Mouse (Mus musculus) monocyte, adult 2 months (primary cell): ENCODE measurements around the gene 9230112D13Rik.

Experiments
- DNase-seq, 2 experiments: peaks; one replicate each; pipeline ENCODE4 v3.0.0; 2022; ENCODE audit warnings: low spot score in 2 of 2, low read depth in 1 of 2

9230112D13Rik gene

DNA sequence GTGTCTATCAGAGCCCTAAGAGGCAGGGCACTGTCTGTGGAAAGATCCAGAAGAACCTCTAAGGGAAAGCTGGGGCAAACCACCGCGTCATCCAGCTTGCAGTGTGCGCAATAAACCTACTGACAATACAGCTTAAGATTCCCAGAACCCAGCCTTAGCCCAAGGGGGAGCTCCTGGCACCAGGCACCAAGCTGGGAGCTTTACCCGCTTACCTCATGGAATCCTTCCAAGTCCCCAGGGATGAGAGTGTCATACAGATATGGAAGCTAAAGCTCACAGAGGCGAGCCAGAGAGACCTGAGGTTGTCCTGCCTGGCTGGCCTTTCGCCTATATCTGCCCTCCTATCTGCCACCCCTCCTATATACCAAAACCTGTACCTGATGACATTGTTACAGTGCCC lies 21.0 kb upstream of the 9230112D13Rik start:
- no peak for DNase-seq

DNA sequence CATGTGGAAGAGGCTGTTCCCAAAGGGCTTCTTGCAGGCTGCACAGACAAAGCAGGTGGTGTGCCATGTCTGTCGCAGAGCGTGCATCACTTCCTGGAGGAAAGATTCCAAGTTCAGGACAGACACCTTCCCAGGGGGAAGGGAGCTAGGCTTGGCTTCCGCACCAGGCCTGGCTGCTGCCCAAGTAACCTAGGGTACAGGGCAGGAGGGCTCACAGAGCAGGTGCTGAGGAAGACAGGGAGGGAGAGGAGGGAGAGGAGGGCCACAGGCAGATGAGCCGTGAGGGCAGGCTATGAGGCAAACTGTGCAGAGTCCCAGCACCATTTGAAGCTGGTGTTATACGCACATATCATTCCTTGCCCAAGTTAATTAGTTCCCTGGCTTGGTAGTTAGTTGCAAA lies 19.3 kb upstream of the 9230112D13Rik start:
- DNase-seq: no peak

DNA sequence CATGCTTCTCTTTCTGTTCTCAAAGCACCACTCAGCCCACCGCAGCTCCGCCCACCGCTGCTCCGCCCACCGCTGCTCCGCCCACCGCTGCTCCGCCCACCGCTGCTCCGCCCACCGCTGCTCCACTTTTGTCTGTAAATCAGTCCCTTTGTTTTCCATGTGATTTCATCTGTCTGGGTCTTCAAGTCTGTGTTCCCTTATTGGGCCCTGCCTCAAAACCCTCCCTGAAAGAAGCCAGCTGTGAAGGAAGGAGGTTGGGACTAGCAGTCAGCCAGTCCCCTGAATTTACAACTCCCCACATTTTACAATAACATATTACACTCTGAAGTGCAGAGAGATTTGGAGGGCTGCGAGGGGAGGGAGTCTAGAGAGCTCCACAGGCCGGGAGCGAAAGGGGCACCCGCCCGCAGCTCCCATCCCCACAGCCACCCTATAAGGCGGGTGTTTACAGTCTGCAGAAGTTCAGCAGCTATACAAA lies 18.1 kb upstream of the 9230112D13Rik start:
- DNase-seq: no peak

DNA sequence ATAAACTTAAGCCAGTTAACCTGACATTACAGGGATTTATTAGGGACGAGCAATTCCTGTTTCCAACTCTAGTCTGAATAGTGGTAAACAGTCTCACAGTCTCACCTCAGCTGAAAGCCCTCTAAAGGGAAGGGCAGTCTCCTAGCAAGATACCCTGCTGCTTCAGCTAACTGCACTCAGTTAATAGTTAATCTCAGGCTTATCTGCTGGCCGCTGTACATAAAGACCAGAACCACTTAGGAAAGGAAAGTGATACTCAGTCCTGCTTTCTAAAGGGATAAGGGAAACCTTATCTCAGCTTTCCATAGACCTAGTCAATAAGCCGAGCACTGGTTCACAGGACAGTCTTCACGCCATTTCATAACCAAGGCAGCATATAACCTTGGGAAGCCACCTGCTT lies 13.3 kb upstream of the 9230112D13Rik start:
- DNase-seq: no peak

DNA sequence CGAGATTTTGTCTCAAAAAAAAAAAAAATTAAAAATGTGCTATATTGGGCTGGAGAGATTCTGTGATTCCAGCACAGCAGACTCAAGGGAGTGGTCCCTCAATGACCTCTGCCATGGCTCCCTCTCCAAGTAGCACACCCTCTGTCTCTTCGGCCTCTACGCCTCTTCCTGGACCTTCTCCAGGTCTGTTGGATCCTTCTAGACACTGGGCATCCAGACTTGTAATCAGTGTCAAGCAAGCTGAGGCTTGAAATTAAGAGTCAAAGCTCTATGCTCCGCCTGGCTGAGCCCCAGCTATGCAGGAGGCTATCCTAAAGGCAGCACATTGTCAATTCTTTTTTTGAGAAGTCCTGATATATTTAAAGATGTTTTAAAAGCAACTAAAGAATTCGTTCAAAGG lies 10.9 kb upstream of the 9230112D13Rik start:
- no peak for DNase-seq

DNA sequence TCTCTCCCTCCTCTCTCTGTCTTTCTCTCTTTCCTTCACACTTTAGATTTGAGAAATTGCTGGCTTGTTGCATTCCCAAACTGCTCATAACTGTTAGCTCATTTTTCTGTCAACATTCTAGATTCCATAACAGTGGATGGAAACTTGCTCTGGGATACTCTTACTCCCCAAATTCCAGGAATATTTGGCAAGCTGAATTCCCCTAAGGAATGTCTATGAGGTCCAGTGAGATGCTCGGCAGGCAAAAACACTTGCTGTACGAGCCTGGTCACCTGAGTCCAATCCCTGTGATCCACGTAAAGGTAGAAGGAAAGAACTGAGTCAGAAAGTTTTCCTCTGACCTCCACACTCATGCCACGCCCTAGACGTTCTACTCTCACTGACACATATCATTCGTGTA lies 9.9 kb upstream of the 9230112D13Rik start:
- DNase-seq: no peak

DNA sequence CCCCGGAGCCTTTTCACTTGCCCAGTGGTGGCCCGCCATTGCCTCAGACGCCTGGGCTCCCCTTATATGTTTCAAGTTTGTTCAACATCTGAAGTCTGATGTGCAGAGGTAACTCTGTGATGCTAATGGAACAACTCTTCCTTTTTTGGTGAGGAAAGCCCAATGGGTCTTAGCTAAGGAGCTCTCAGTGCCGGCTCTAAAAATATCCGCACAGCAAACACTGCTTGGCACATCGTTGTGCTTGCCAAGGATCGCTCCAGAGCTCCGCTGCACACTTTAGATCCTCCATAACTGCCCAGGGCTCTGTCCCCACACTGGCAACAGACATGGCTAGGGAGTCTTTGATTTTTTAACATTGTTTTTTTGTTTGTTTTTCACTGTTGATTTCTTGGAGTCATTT lies 6.2 kb upstream of the 9230112D13Rik start:
- DNase-seq: no peak

DNA sequence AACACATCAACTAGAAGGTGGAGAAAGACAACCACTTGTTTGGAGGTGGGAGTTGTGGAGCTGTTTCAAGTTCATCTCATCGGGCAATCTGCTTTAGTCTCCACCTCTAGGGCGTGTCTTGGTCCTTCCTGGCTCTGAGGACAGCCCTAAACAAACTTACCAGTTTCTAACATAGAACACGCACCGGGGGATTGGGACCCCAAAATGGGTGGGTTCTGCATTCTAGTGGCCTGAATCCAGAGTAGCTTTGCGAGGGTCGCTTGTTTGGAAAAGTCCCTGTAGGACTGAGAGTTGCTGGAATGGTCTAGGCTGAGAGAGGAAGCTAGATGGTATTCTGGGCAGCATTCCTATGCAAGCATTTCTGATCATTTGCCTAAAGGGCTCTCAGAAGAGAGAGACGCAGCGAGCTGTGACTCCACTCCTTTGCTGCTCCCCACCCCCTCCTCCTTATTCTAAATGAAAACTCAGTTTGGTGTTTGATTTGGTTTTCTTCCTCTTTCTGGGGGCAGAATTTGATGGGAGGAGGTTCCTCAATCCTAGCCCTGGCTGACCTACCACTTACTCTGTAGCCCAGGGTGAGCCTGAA lies 4.5 kb downstream of the 9230112D13Rik start:
- no peak for DNase-seq

DNA sequence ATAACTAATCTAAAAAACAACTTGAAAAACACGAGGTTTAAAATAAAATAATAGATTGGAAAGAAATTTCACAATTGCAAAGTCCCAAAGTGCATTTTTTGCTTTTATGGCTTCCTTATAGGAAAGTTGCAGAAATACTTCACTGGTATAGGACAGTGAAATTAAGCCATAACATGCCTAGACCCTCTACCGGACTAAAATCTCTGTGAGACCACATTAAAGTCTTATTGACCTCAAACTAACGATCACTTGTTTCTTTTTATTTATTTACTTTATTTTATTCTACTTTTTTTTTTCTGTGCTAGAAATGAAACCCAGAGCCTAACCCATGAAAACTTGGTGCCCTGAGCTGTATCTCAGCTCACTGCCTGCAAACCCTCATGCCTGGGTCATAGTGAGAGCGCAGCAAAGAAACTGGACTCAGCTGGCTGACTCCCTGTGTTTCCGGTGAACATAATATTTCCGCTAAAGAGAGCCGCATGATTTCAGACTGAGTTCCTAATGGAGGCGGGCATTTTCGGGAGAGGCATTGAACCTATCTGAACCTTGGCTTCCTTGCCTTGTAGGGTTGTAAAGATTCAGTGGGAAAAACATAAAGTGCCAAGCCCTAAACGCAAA lies 5.5 kb downstream of the 9230112D13Rik start:
- DNase-seq: no peak

DNA sequence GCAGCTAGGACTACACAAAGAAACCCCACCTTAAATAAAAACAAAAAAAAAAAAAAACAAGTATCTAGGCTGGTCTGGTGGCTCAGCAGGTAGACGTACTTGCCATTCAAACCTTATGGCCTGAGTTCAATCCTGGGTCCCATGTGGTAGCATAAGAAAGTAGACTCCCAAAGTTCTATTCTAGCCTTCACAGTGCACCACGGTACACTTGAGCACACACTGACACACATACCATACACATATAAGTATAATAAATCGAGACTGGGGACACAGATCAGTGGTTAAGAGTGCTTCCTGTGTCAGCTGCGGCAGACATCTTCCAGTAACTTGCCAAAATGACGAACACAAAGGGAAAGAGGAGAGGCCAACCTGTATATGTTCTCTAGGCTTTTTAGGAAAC lies 6.7 kb downstream of the 9230112D13Rik start:
- no peak for DNase-seq

DNA sequence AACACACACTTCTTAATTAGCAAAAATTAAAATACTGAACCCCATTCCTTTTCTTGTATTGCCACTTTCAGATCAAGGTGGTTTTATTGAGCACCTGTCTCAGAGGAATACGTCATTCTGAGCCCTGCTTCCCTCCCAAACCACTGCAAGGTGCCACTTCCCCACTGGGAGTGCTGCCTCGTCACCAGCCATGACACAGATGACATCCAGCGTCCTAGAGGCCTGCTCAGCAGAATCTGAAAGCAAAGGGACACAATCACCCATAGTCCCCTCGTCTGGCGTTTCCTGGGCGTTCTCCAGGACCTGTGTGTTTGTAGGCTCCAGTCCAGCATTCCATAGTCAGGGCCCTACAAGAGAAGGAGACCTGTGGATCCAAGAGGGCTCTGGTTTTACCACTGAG lies 8.5 kb downstream of the 9230112D13Rik start:
- no peak for DNase-seq

DNA sequence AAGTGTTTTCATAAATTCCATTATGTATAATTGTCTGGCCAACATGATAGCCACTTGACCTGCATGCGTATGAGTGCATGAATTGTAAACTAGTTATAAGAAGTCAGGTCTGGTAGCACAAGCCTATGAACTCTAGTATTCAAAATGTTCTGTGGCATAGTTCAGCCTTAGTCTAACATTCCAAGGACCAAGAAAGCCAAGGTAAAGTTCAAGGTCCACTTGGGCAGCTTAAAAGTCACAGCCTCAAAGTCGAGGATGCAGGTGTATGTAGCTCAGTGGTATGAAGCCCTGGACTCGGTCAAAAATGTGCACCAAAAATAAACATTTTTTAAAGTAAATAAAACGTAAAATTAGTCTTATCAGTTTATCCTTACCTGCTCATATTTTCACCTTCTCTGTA lies 10.0 kb downstream of the 9230112D13Rik start:
- DNase-seq: no peak

DNA sequence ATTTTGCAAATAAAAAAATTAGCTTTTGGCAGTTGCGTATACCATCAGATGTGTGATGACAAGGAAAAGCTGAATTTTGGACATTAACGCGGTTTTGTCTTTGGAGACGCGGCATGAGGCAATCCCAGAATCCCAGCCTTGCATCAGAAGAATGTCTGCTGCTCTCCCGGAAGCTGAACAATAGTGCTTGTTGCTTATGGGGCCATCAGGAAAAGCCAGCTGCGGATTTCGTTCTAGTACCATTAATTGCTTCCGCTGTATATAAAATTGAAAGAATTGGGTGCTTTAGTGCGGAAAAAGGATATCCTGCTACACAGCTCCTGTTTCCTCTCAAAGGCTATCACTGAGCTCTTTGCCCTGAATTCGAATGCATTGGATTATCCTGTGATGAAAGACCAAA lies 10.7 kb downstream of the 9230112D13Rik start:
- DNase-seq: no peak

DNA sequence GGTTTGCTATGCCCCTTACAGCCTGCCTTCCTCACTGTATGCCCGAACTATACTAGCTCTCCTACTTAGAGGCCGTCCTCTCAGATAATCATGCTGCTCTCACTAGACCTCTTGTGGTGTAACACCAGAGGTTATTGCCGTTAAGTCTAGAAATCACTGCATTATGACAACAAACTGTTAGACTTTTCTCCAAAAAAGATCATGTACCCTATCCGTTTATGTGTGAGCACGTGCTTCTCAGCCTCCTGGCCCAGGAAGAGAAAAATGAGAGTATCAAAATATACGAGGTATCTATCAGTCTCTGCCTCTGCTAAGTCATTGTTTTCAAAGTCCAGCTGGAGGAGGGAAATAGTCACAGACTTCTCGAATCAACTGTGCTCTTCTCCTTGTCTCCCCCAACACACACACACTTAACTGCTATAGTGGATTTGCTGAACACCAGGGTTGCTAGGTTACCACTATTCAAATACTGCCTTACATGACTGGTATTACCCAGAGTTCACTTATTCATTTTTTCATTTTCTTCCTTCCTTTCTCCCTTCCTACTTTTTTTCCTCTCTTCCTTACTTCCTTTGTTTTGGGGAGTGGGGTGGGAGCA lies 13.7 kb downstream of the 9230112D13Rik start:
- no peak for DNase-seq

DNA sequence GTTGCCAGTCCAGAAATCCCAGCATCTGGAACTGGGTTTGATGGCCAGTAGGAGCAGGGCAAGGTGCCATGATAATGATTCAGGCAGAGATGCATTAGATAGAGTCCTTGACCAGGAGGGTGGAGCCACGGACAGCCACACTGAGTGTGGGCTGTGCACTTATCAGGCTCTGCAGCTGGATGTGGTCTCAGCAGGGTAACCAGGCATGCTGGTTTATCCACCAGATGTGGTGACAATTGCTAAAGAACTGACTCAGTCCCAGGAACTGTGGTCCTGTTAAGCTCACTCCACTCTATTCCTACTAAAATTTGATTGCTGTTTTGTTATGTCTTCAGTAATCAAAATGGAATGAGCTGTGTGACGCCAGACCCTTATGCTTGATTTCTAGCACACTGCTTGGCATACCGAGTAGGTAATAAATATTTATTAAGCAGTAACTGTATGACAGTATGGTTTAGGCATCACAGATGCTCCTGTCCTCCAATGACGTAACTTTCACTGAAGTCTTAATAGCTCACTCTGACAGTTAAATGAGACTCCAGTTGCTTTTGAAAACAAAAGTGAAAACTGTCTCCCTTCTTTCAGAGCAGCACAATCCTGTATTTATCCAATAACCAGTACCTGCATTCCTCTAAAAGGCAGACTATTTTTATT lies 14.3 kb downstream of the 9230112D13Rik start:
- no peak for DNase-seq

DNA sequence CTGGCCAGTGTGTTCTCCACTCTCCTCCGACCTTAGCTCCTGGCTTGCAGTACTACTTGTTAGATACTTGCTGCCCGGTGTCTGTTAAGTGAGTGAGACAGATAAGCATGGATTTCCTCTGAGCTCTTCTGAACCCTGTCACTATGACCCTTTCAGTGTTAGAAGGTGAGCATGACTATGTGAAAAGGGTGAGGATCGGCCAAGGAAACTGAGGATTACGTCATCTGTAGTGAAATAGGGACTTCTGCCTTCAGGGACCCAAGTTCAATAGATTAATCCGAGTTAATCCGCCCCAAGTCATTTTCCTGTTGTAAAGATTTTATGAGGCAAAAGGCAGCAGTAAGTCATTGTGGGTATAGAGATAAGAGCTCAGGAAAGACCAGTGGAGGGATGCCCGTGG lies 17.3 kb downstream of the 9230112D13Rik start:
- DNase-seq: no peak

DNA sequence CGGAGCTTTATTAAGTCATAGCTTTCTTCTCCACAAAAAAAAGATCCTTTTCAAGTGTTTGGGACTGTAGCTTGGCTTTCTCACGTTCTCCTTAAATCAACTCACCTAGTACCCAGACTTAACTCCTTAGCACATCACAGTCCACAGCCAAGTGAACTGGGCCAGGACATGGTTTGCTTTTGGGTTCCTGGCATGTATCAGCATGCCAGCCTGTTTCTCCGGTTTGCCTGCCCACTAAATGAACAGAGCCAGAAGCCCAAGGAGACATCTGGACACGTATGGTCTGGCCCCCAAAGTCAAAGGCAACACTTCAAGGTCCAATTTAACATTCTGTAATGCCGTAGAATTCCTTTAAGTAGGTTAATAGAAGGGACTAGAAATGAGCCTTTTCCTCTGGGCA lies 18.2 kb downstream of the 9230112D13Rik start:
- no peak for DNase-seq

DNA sequence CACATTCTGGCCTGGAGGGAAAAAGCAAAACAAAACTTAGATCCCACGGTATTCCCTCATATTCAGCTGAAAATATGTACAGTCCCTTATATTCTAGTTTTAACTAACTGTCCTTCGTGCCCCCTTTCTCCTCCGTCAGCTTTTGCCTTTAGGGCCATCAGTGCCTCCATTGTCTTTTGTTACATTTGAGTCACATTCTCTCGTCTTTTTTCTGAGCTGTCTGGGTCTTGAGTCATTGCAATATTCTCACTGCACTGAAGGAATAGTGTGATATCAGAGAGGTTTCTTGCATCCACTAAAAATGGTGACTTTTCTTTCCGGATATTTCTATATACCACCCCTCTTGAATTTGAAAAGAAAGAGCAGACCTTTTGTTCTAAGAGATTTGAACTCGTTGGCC lies 18.8 kb downstream of the 9230112D13Rik start:
- no peak for DNase-seq

DNA sequence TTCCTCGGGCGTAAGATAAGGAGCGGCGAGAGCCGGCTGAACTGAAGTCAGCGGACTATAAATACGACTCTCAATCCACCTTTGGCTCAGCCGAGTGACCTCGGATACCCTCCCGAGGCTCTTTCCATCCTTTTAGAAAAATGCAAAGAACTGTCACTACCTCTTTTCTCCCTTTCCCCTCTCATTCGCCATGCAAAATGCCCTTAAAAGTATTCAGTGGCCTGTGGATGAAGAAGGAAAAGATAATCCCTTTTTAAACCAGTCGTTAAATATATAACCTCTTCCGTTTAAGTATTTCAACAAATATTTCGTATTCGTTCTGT lies 19.3 kb downstream of the 9230112D13Rik start, which contains the start of gene Bmpr1a:
Bmpr1a (minus strand) TSS at position 17 of the 323 bp plus-strand sequence.
- no peak for DNase-seq

DNA sequence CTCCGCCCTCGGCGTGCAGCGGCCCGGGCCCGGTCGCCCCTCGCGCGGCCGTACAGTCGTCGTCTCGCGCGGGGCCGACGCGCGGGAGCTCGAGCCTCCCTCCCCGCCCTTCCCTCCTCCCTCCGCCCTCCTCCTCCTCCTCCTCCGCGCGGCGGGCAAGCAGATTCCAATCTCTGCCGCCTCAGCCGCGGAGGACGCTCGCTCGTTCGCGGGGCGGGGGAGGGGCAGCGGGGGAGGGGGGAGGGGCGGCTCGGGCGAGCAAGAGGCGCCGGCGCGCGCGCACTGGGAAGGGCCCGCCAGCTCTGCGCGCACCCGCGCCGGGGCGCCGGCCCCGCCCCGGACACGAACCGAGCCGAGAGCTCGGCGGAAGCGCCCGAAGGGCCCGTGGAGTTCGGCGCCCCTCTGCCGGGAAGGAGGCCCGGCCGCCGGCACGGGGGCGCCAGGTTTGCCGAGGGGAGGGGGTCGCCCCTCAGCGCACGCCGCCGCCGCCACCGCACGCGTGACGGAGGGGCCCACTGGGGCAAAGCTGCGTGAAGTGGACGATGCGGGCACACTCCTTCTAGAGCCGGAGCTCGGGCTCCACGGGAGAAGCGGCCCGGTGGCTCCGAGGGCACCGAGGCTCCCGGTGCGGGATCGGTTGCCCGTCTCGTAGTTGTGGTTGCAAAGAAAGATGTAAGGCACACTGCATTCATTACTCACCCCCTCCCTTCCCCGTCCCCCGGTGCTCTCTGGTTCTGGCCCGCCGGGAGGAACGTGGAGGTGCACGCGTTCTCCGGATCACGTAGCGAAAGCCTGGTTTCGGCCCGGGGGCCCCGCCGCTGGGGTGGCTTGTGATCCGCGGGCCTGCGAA lies 19.9 kb downstream of the 9230112D13Rik start:
- DNase-seq: no peak

DNA sequence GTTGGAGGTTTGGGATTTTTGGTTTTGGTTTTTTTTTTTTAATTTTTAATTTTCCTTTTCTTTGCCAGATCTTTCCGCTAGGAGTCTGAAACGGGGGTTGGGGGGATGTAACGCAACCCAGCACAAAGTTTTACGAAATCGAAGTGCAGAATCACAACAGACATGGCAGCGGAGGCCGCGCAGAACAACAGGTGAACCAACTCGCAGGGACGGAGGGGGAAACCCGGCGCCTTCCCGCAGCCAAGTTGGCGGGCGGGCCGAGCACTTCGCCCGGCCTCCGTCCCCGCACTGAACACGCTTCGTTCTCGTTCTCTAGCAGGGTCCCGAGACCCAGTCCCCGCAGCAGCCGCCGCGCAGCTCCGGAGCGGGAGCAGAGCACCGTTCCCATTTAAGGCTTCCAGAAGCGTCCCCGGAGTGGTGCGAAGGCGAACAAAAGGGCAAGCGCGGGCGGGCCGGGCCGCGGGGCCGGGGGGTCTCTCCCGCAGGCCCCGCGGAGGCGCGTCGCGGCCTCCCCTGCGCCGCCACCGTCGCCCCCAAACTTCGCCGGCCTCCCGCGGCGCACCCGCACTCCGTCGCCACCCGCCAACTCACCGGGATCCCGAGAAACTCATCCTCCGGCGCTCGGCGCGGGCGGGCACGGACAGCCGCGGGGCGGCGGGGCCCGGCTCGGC lies 20.7 kb downstream of the 9230112D13Rik start:
- no peak for DNase-seq
